Mouse (Mus musculus): ENCODE results near the gene Fopnl.

The Fopnl gene

DNA sequence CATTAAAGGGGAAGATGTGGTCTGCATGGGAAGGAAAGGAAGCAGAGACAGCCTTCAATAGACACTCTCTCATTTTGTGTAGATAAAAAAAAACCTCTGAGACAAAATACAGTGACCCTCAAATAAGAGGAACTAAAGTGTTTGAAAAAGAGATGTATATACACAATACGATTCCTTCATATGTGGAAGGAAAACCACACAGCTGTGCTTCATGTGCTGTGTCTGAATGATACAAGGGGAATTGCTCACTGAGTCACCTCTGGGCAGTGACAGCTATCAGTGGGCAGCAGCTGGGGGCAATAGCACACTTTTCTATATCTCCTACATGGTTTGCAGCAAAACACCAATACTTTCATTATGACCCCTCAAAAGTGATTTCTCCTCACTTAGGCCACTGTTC lies 9.8 kb downstream of the Fopnl start:
- no peak for DNase-seq (ENCODE audit: inconsistent ontology term)

DNA sequence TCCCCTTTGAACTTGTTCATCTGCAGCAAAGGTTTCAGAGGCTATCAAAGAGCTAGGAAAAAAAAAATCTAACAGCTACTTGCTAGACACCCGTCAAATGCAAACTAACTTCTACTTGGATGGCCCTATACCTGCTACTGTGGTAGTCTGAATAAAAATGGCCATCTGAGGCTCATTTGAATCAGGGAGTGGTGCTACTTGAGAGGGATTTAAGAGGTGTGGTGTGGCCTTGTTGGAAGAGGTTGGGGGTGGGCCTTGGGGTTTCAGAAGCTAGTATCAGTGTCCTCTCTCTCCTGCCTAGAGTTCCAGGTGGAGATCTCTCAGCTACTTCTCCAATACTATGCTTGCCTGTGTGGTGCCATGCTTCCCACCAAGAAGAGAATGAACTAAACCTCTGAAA lies 10.8 kb downstream of the Fopnl start:
- no peak for DNase-seq (ENCODE audit: inconsistent ontology term)

- no peak for DNase-seq (ENCODE audit: inconsistent ontology term)
These were observed 12.4 kb downstream of the Fopnl start for GRCm38 (mm10) chr16:14304791-14305190.

GRCm38 (mm10) chr16:14303676-14304075 lies 13.5 kb downstream of the Fopnl start:
- peak; percentile 50 for DNase-seq (ENCODE audit: inconsistent ontology term)

- DNase-seq (ENCODE audit: inconsistent ontology term) = peak; percentile 24
These were observed 14.1 kb downstream of the Fopnl start for GRCm38 (mm10) chr16:14303148-14303547.

GRCm38 (mm10) chr16:14298461-14298860 lies 18.7 kb downstream of the Fopnl start:
- no peak for DNase-seq (ENCODE audit: inconsistent ontology term)

GRCm38 (mm10) chr16:14297746-14298145 lies 19.5 kb downstream of the Fopnl start:
- DNase-seq (ENCODE audit: inconsistent ontology term) = no peak

GRCm38 (mm10) chr16:14297137-14297536 lies 20.1 kb downstream of the Fopnl start:
- no peak for DNase-seq (ENCODE audit: inconsistent ontology term)

DNA sequence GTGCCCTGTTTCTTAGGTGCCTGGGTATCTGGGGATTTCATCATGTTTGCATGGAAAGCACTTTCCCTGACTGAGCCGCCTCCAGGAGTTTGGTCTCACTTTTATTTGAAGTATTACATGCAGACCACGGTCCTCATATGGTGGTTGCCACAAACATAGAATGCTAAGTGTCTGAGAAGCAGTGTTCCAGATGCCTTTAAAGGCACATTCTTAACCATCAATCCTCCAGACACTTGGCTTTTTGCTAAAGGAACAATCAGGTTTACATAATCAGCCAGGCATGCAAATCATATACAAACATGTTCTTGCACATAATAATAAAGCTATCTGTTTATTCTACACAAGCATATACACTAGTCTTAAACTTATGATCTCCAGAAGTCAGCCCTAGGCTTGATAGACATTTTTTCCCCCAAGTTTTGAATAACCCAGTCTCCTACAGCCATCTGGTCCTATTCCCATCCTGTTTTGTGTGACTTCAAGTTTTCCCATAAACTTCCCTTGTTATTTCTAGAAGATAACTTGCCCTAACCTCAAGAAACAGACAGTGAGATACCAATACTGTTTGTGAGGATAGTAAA lies 20.6 kb downstream of the Fopnl start:
- no peak for DNase-seq (ENCODE audit: inconsistent ontology term)

- no peak for DNase-seq (ENCODE audit: inconsistent ontology term)
These were observed 21.9 kb downstream of the Fopnl start for GRCm38 (mm10) chr16:14295291-14295690.

DNA sequence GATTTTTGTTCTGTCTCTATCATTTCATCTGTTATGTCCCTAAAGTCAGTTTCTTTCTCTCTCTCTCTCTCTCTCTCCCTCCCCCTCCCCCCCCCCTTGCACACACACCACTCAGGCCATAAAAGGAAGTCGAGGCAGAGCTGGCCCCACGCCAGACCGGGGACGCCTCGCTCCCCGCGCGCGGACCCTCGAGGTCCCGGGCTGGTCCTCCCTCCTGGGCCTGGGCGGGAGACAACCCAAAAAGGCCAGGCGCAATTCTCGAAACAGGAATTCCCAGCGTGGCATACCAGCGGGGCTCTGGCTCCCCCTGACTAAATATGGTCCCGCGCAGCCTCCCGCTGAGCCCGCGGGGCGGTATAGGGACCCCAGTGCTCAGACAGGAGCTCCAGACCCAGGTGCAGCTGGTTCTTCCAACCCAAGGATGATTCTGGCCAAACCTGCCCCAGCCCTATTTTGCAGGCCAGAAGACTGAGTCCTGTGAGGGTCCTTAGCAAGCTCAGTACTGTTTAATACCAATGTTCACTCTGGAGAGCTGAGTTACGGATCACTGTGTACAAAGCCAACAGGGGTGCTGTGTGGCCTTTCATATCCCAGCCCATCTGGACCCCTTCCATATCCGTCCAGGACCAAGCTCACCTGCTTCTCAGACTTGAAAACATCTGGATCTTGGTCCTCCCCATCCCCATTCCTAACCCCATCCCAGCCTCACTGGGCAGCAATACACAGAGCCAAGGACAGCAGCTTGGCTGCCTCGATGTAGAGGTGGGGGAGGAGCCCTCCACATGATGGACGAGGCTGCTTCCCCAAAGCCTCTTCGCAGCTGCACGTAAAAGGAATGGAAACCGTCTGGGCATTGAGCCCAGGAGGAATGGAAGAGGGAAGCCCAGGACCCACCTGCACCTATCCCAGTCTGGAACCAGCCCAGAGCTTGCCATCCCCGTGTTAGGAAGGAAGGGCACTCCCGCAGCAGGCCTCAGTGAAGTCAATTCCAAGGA lies 24.7 kb downstream of the Fopnl start:
- DNase-seq (ENCODE audit: inconsistent ontology term) = peak; percentile 19

GRCm38 (mm10) chr16:14291223-14291622 lies 26.0 kb downstream of the Fopnl start, which contains the start of gene Myh11:
Gene Myh11, minus strand, starts transcription at chr16:14291372.
- DNase-seq (ENCODE audit: inconsistent ontology term) = peak; percentile 76

GRCm38 (mm10) chr16:14272374-14272965 lies 44.7 kb downstream of the Fopnl start:
- no peak for DNase-seq (ENCODE audit: inconsistent ontology term)

DNA sequence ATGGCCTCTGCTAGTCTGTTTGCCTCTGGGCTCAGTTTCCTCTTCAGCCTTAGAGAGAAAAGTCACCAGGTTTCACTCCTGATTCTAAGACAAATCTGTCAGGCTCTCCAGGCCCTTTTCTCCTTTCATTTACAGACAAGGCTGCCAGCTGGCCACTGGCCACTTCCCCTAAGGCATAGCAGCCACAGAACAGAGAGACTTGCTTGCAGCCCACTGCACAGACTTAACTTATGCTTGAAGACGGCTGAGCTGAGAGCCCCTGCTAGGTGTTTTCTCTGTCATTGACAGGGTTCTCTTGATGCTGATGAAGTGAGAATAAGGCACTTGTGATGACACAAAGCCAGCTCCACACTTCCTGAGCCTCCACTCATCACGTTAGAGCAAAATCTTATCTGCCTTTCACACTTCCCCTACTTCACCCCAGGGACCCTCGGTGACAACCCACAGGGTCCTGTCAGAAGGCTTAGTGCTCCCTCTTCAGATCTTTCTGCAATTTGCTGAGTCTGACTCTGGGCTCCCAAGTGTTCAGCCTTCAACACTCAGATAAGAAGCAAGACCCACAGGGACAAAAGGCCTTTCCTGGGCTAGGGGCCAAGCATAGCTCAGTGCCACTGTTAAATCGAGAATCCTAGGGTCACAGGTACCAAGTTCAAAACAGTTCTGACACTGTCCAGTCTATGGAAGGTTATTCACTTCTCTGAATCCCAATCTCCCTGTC lies 51.8 kb downstream of the Fopnl start:
- DNase-seq (ENCODE audit: inconsistent ontology term) = peak; percentile 12

DNA sequence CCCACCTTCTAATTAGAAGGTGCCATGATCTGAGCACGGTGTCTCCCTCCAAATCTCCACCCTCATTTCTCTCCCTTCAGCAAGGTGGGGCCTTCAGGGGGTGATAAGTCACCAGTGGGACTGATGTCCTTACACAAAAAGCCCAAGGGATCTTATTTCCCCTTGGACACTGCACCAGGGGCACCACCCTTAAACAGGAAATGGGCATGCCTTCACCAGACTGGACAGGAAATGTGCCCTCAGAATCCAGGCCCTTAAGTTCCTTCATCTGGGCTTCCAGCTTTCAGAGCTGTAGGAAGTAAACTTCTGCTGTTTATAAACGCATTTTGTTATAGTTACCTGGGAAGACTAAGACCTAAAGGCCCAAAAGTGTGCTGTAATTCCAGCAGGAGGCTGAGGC lies 52.7 kb downstream of the Fopnl start:
- no peak for DNase-seq (ENCODE audit: inconsistent ontology term)

- no peak for DNase-seq (ENCODE audit: inconsistent ontology term)
These were observed 54.0 kb downstream of the Fopnl start for GRCm38 (mm10) chr16:14263241-14263640.

DNA sequence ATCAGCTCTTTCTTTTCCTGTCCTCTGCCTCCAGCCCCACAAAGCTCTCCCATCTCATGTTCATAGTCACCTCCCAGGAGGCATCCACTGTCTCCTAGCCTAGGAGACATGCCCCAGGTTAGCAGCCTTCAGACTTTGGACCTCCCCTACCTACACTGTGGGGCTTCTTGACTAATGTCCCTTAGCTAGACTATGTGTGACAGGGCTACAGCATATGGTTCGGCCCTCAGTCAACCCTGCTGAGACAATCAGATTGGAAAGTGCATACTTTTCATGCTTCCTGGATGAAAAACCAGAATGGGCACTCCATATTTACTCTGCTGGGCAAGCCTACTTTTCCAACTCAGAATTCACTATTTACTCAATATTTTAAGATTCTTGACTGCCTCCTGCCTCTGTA lies 54.8 kb downstream of the Fopnl start:
- no peak for DNase-seq (ENCODE audit: inconsistent ontology term)

GRCm38 (mm10) chr16:14258856-14259255 lies 58.3 kb downstream of the Fopnl start:
- no peak for DNase-seq (ENCODE audit: inconsistent ontology term)

DNA sequence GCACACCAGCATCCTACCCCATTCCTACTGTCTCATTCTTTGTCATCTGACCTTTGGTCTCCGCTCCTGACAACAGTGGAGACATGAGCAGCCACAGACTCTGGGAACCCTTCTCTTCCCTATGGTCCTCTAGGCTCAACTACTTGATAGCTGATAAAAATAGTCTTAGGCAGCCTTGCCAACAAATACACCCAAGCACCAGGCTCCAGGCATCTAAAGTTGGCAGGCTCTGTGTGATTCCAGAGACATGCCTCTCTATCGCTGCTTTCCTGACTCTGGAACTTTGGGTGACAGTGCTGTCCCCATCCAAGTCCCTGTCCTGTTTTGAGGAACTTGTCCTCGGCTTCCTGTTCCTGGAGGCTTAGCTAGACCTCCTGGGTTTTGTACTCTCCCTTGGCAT lies 63.6 kb downstream of the Fopnl start:
- no peak for DNase-seq (ENCODE audit: inconsistent ontology term)

DNA sequence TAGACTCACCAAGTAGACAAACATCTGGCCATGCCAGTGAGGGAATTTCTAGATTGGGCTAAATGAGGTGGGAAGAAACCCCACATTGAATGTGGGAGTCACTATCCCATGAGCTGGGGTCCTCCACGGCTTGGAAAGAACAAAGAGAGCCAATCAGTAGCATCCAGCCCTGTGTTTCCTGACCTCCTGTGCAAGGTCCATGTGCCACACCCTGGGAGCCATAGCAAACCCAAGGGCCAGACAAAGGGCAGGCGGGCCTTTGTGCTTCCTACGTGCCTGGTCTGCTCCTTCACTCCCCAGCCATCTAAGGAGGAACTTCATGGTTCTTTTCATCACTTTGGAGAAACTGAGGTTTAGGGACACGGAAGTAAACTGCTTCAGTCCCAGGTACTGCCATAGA lies 64.3 kb downstream of the Fopnl start:
- DNase-seq (ENCODE audit: inconsistent ontology term) = no peak

- no peak for DNase-seq (ENCODE audit: inconsistent ontology term)
These were observed 67.3 kb downstream of the Fopnl start for GRCm38 (mm10) chr16:14249913-14250312.
